Mouse (Mus musculus): ENCODE data around the gene Hs2st1.

The Hs2st1 gene

DNA sequence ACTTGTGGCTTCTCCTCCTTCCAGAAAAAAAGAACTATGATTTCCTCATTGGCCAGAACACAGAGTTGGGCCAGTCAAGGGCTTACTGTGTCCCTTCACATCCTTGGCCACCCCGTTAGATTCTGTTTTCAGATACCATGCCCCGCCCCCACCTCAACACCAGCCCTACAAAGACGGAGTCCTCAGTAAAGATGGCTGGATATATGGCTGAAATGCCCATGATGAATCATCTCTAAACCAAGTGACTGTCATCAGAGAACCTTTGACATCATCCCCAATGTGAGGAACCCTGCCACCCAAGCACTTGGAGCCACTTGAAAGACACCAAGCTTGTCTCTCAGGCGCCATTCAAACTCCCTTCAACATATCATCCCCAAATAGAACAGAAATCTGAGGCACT lies 190.2 kb downstream of the Hs2st1 start:
- DNase-seq = no peak
